Mouse (Mus musculus): Measurements from ENCODE around the gene Bri3.
A peak's percentile ranks its signal among the peaks of the same experiment; 100 is the strongest.

Gene Bri3

GRCm38 (mm10) chr5:144234222-144234621 is 10.0 kb upstream of the Bri3 start:
- peak; percentile 65 for DNase-seq (ENCODE audit: extremely low read depth, low read depth)

- no peak for DNase-seq (ENCODE audit: extremely low read depth, low read depth)
Observed at GRCm38 (mm10) chr5:144234714-144235113, 9.5 kb upstream of the Bri3 start.

GRCm38 (mm10) chr5:144238969-144239368 is 5.3 kb upstream of the Bri3 start:
- DNase-seq (ENCODE audit: extremely low read depth, low read depth) = no peak

- DNase-seq (ENCODE audit: extremely low read depth, low read depth) = no peak
Observed at GRCm38 (mm10) chr5:144245592-144245991, 1.4 kb downstream of the Bri3 start.

- DNase-seq (ENCODE audit: extremely low read depth, low read depth) = no peak
Observed at GRCm38 (mm10) chr5:144246669-144247068, 2.4 kb downstream of the Bri3 start.

- no peak for DNase-seq (ENCODE audit: extremely low read depth, low read depth)
Observed at GRCm38 (mm10) chr5:144247307-144247706, 3.1 kb downstream of the Bri3 start.

- DNase-seq (ENCODE audit: extremely low read depth, low read depth) = no peak
Observed at GRCm38 (mm10) chr5:144247906-144248585, 3.8 kb downstream of the Bri3 start.

GRCm38 (mm10) chr5:144249871-144250270 is 5.6 kb downstream of the Bri3 start:
- DNase-seq (ENCODE audit: extremely low read depth, low read depth) = no peak

GRCm38 (mm10) chr5:144251876-144252577 is 7.8 kb downstream of the Bri3 start:
- no peak for DNase-seq (ENCODE audit: extremely low read depth, low read depth)

- DNase-seq (ENCODE audit: extremely low read depth, low read depth) = no peak
Observed at GRCm38 (mm10) chr5:144253212-144253611, 9.0 kb downstream of the Bri3 start.

GRCm38 (mm10) chr5:144254122-144254810 is 10.0 kb downstream of the Bri3 start:
- peak; percentile 47 for DNase-seq (ENCODE audit: extremely low read depth, low read depth)

- DNase-seq (ENCODE audit: extremely low read depth, low read depth) = peak; percentile 64
Observed at GRCm38 (mm10) chr5:144254811-144255631, 10.8 kb downstream of the Bri3 start.

GRCm38 (mm10) chr5:144255632-144256540 is 11.6 kb downstream of the Bri3 start:
- no peak for DNase-seq (ENCODE audit: extremely low read depth, low read depth)

- DNase-seq (ENCODE audit: extremely low read depth, low read depth) = no peak
Observed at GRCm38 (mm10) chr5:144256541-144256870, 12.3 kb downstream of the Bri3 start.

GRCm38 (mm10) chr5:144256888-144257287 is 12.7 kb downstream of the Bri3 start:
- DNase-seq (ENCODE audit: extremely low read depth, low read depth) = no peak

GRCm38 (mm10) chr5:144257451-144258110 is 13.3 kb downstream of the Bri3 start:
- DNase-seq (ENCODE audit: extremely low read depth, low read depth) = no peak

- DNase-seq (ENCODE audit: extremely low read depth, low read depth) = no peak
Observed at GRCm38 (mm10) chr5:144258131-144258611, 13.9 kb downstream of the Bri3 start.

- DNase-seq (ENCODE audit: extremely low read depth, low read depth) = no peak
Observed at GRCm38 (mm10) chr5:144258687-144259086, 14.4 kb downstream of the Bri3 start.

GRCm38 (mm10) chr5:144259228-144259627 is 15.0 kb downstream of the Bri3 start:
- no peak for DNase-seq (ENCODE audit: extremely low read depth, low read depth)

GRCm38 (mm10) chr5:144260464-144260863 is 16.2 kb downstream of the Bri3 start:
- DNase-seq (ENCODE audit: extremely low read depth, low read depth) = no peak

All from MEL-GATA-1-ER (cell line).